Mouse (Mus musculus) neural tube, embryonic 14.5 days (tissue): Measurements from ENCODE around the gene Fam189b. TPM values are rescaled to one million over a fixed set of nuclear protein-coding genes. Genes with fewer than 3 reads are reported as not detected.
"Not testable (repeated sequence)": the region's sequence is repeated elsewhere in the genome, so short reads cannot be mapped to it uniquely, and the experiment has no call there.

ENCODE experiments used
- ATAC-seq: fragments of 200-750 bp; cut with Nextera tagmentation; 2 replicates; pipeline ENCODE4 v1.8.0; 2017; ENCODE audit warnings: low read depth, mild to moderate bottlenecking, moderate TSS enrichment, moderate library complexity
- H3K27ac ChIP-seq: fragments of 300-500 bp; sonication (generic); 2 replicates; pipeline ENCODE4 v1.5.1; 2014; ENCODE audit warnings: low read depth, mild to moderate bottlenecking, control low read depth, low read length, moderate library complexity, mixed read lengths
- H3K27me3 ChIP-seq: fragments of 300-500 bp; sonication (generic); 2 replicates; pipeline ENCODE4 v1.6.1; 2014; ENCODE audit warnings: low read length; ENCODE audit not compliant: control insufficient read depth, insufficient read depth
- H3K36me3 ChIP-seq: fragments of 300-500 bp; sonication (generic); 2 replicates; pipeline ENCODE4 v1.6.1; 2014; ENCODE audit warnings: low read length, mixed read lengths; ENCODE audit not compliant: control insufficient read depth, insufficient read depth
- H3K4me1 ChIP-seq: fragments of 300-500 bp; sonication (generic); 2 replicates; pipeline ENCODE4 v1.6.1; 2014; ENCODE audit warnings: low read length; ENCODE audit not compliant: control insufficient read depth, insufficient read depth
- H3K4me2 ChIP-seq: fragments of 300-500 bp; sonication (generic); 2 replicates; pipeline ENCODE4 v1.6.1; 2014; ENCODE audit warnings: mild to moderate bottlenecking, low read depth, low read length, control low read depth
- H3K4me3 ChIP-seq: fragments of 300-500 bp; sonication (generic); 2 replicates; pipeline ENCODE4 v1.5.1; 2014; ENCODE audit warnings: low read depth, low read length, control low read depth, mixed read lengths
- H3K9ac ChIP-seq: fragments of 300-500 bp; sonication (generic); replicated peaks from 2 replicates; pipeline ENCODE4 v1.6.1; 2014; ENCODE audit warnings: low read depth, mild to moderate bottlenecking, control low read depth, low read length, mixed read lengths
- H3K9me3 ChIP-seq: fragments of 300-500 bp; sonication (generic); 2 replicates; pipeline ENCODE4 v1.6.1; 2016; ENCODE audit warnings: low read length; ENCODE audit not compliant: control insufficient read depth
- WGBS: fragments of 180-500 bp; shearing (Covaris S2); extraction: QIAGEN DNeasy Blood & Tissue Kit; methylation state at CpG from one replicate; pipeline ENCODE4 v1.1.7; 2014; 5-methylcytosine and 5-hydroxymethylcytosine counted together
- polyA plus RNA-seq: library from polyadenylated mRNA; unstranded; fragments of >200 nt; fragmentation: Nextera tagmentation; extraction: Ambion mirVana; gene quantifications from 2 replicates; pipeline ENCODE4 v1.2.1, GENCODE M21; 2014

Gene Fam189b
- polyA plus RNA-seq, 1 experiment from 2014 or later = 38.5 TPM

DNA sequence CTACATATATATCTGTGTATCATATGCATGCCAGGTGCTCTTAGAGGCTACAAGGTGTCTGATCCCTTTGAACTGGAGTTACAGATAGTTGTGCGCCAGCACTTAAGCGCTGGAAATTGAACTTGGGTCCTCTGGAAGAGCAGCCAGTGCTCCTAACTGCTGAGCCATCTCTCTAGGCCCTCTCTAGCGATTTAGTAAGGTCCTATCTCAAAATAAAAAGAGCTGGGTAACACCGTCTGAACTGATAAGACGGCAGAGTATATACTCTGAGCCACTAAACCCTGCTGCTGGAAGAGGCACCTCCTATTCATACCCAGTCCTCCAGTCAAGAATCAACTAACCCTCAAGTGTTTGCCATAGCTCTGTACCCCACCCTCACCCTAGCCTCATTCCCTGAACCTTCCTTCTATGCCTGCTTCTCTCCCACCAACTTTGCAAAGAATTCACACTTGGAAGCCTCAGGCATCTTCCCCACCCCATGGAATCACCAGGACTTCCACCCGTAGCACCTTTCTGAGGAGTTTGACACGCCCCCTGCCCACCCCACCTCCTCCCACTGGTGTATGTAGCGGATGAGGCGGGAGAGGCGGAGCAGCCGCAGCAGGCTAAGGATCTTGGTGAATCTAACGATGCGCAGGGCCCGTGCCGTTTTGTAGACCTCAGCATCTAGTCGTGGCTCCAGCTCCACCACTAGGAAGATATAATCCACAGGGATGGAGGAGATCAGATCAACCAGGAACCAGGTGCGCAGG, 30.7 kb upstream of the Fam189b start:
- H3K9me3 ChIP-seq = no peaks in the 10 kb centered on the region
- no peaks in the 10 kb centered on the region for H3K27me3 ChIP-seq
- no peak for ATAC-seq
- no peaks in the 10 kb centered on the region for H3K4me1 ChIP-seq
- 56% methylated on average over 17 of the region's 17 CpGs for WGBS
- no peak overlapping the region for H3K27ac ChIP-seq
- H3K9ac ChIP-seq = no peak overlapping the region
- peaks cover 5% of the 10 kb centered on the region for H3K36me3 ChIP-seq
- H3K4me3 ChIP-seq = no peak overlapping the region
- H3K4me2 ChIP-seq = no peak overlapping the region

DNA sequence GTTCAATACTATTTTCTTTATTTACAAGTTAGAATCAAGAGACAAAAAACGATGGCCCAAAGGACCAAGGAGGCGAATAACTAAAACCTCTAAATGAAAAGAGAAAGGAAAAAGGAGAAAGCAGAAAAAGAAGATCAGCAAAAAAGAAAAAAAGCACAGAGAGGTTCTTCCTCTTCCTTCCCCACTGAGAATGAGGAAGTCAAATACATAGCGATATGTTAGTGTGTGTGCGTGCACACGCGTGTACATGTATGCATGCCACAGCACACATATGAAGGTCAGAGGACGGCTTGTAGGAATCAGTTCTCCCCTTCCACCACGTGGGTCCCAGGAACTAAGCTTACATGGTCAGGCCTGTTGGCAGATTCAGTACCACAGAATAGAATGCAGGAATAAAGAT, 26.0 kb upstream of the Fam189b start:
- peaks cover 2% of the 10 kb centered on the region; the same call in 1 of the 2 replicates for H3K27me3 ChIP-seq
- no peak overlapping the region for H3K4me2 ChIP-seq
- H3K27ac ChIP-seq = no peak overlapping the region
- no peak overlapping the region for H3K9ac ChIP-seq
- H3K36me3 ChIP-seq = no peaks in the 10 kb centered on the region; the same call in 1 of the 2 replicates
- ATAC-seq = no peak
- no peaks in the 10 kb centered on the region for H3K9me3 ChIP-seq
- peaks cover 11% of the 10 kb centered on the region for H3K4me1 ChIP-seq
- WGBS = 89% methylated on average over 8 of the region's 8 CpGs
- H3K4me3 ChIP-seq = no peak overlapping the region

DNA sequence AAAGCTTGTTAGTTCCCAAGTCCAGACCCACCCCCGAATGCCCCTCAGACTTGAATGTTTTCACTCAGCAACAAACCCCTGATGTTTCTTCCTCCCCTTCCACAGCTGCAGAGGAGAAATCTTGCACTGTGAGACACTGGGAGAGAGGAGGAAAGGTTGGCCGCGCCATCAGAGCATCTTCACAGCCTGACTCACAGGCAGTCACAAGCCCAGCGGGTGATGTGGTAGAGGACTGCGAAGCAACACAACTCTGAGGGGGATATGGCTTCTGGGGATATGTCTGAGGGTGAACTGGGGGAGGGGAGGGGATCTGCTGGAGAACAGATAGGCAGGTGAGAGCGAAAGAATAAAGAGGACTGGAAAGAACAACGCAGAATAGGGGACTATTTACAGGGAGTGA, 24.3 kb upstream of the Fam189b start:
- 0 out of 2 replicates have a peak overlapping the region, but pooled peaks have one; percentile 23 for H3K27ac ChIP-seq
- H3K36me3 ChIP-seq = no peaks in the 10 kb centered on the region
- 19% methylated on average over 7 of the region's 7 CpGs for WGBS
- peak overlapping the region; percentile 82 for H3K4me3 ChIP-seq
- H3K27me3 ChIP-seq = peaks cover 2% of the 10 kb centered on the region; the same call in 1 of the 2 replicates
- no peak for ATAC-seq
- peak overlapping the region; percentile 92 for H3K4me2 ChIP-seq
- H3K4me1 ChIP-seq = peaks cover 12% of the 10 kb centered on the region
- peak overlapping the region; percentile 73 for H3K9ac ChIP-seq
- no peaks in the 10 kb centered on the region for H3K9me3 ChIP-seq

DNA sequence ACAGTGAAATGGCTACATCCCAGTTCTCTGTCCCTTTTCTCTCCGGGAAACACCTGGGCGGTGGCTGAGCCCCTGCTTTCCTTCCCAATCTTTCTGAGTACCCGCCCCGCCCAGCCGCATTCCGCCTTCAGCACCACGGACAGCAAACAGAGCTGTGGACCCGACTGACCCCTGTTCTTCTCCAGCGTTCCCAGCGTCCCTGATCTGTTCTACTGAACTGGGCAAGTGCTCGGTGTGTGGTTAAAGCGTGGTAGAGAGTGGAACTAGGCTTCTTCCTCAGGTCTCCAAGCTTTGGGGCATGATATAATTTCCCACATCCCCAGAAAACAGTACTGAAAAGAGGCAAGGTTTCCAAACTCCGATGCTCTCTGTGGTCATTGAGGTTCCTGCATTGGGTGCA, 23.7 kb upstream of the Fam189b start:
- Histone ChIP-seq H3K9me3 (no peaks in the 10 kb centered on the region), H3K4me1 (peaks cover 17% of the 10 kb centered on the region), H3K27ac (0 out of 2 replicates have a peak overlapping the region, but pooled peaks have one; percentile 23), H3K9ac (peak overlapping the region; percentile 73), H3K27me3 (peaks cover 2% of the 10 kb centered on the region; the same call in 1 of the 2 replicates), H3K4me3 (peak overlapping the region; percentile 82), H3K36me3 (no peaks in the 10 kb centered on the region), H3K4me2 (peak overlapping the region; percentile 92)
- ATAC-seq = no peak
- 1% methylated on average over 13 of the region's 13 CpGs for WGBS

DNA sequence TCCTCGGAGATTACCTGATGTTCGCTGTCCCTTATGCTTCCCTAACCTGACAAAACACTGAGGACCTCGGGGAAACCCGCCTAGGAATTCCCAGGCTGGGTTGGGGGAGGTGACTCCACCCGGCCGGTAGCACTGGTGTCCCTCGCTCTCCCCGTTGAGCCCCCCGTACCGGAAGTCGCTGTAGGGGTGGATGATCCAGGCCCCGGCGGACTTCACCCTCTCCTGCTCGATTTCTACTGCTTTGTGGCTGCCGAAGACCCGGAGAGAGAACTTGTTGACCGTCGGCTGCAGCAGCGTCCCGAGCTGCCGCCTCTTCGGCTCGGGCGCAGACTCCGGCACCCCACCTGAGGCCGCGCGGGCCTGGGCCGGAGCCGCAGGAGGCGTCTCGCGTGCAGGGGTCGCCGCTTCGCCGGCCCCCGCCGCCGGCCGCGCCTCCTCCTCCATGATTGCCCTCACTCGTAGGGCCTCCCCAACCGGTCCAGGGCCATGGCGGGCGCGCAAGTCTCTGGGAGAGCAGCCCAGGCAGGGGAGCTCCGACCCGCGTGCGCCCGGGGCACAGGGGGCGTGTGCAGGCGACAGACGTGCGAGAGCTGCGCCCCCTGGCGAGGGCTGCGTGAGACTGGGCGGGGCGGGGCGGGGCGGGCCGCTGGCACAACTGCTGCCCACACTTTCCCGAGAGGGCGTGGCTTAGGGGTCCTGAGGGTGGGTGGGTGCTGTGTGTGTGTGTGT, 23.2 kb upstream of the Fam189b start, which contains the start of gene Hcn3:
Gene Hcn3 (minus strand): TSS at position 581 of the 729 bp plus-strand sequence.
- Histone ChIP-seq H3K4me2 (peak within 1 kb of the TSS; percentile 92), H3K36me3 (no peaks in the 10 kb centered on the region), H3K9me3 (no peaks in the 10 kb centered on the region), H3K4me1 (peaks cover 18% of the 10 kb centered on the region), H3K27me3 (peaks cover 2% of the 10 kb centered on the region; the same call in 1 of the 2 replicates), H3K4me3 (peak within 1 kb of the TSS; percentile 82), H3K9ac (peak within 1 kb of the TSS; percentile 73), H3K27ac (0 out of 2 replicates have a peak within 1 kb of the TSS, but pooled peaks have one; percentile 23)
- WGBS = 1% methylated on average over 37 of the region's 66 CpGs
- ATAC-seq = peak; percentile 79

DNA sequence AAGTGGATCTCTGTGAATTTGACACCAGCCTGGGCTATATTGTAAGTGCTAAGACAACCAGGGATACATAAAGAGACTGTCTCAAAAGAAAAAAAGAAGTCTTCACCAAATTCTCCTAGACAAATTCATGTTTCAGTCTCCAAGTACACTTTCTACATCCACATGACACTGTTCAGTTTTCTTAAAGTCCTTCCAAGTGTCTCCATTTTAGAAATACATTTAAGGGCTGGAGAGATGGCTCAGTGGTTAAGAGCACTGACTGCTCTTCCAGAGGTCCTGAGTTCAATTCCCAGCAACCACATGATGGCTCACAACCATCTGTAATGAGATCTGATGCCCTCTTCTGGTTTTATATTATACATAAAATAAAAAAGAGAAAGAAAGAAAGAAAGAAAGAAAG, 21.7 kb upstream of the Fam189b start:
- H3K9me3 ChIP-seq, H3K27me3 ChIP-seq, H3K4me2 ChIP-seq, ATAC-seq, H3K4me3 ChIP-seq, H3K9ac ChIP-seq, H3K27ac ChIP-seq, H3K36me3 ChIP-seq: not testable (repeated sequence)
- peaks cover 27% of the 10 kb centered on the region for H3K4me1 ChIP-seq

DNA sequence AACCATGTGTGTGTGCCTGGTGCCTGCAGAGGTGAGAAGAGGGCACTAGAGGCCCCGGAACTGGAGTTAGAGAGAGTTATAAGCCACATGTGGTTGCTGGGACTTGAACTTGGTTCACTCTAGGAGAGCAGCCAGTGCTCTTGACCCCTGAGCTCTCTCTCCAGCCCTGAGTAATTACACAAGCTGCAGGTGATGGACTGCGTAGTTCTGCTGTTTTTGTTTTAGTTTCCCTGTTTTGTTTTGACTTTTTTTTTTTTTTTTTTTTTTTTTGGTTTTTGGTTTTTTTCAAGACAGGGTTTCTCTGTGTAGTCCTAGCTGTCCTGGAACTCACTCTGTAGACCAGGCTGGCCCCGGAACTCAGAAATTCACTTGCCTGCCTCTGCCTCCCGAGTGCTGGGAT, 21.2 kb upstream of the Fam189b start:
- Histone ChIP-seq H3K4me2 (no peak overlapping the region), H3K27me3 (peaks cover 4% of the 10 kb centered on the region; the same call in 1 of the 2 replicates), H3K9me3 (no peaks in the 10 kb centered on the region), H3K36me3 (no peaks in the 10 kb centered on the region), H3K4me3 (no peak overlapping the region), H3K9ac (no peak overlapping the region), H3K27ac (no peak overlapping the region), H3K4me1 (peaks cover 27% of the 10 kb centered on the region)
- 89% methylated on average over 4 of the region's 4 CpGs for WGBS
- ATAC-seq = no peak

DNA sequence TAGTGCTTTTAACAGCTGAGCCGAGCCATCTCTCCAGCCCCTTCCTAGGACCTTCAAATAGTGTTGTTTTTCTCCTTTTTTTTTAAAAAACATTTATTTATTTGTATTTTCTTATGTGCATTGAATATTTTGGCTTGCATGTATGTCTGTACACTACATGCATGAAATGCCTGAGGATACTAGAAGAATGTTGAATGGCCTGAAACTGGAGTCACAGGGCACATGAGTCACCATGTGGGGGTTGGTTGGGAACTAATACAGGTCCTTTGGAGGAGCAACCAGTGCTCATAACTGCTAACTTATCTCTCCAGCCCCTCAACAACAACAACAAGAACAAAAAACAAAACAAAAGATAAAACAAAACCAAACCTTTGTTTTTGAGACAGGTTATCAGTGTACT, 19.8 kb upstream of the Fam189b start:
- Histone ChIP-seq H3K27ac (no peak overlapping the region), H3K4me2 (no peak overlapping the region), H3K9me3 (no peaks in the 10 kb centered on the region), H3K9ac (no peak overlapping the region), H3K4me3 (no peak overlapping the region), H3K36me3 (peaks cover 6% of the 10 kb centered on the region), H3K4me1 (peaks cover 25% of the 10 kb centered on the region), H3K27me3 (peaks cover 4% of the 10 kb centered on the region; the same call in 1 of the 2 replicates)
- 72% methylated on average over 1 of the region's 1 CpGs for WGBS
- ATAC-seq = no peak
